Mouse (Mus musculus): ENCODE measurements at regions not wholly inside any gene's neighbourhood (a gene's known extent, or its start where the extent isn't known, plus 50 kb on each side); places are given as distances from the start of the nearest gene placed in this dataset.

GRCm38 (mm10) chr13:28823985-28824384, 129.5 kb downstream of the Sox4 start:
- Histone ChIP-seq H3K36me3 (replicated peaks in 1 of 2; ENCODE audit: control insufficient read depth in 1 of 2, insufficient read depth in 1 of 2, low read length in 1 of 2) (no peaks in the 10 kb centered on the region), H3K4me2 (ENCODE audit: insufficient read depth, low read depth, poor library complexity, severe bottlenecking) (no peak overlapping the region), H3K27me3 (replicated peaks) (no peaks in the 10 kb centered on the region), H3K9ac (ENCODE audit: insufficient read depth, low read depth) (no peak overlapping the region), H3K4me1 (ENCODE audit: control insufficient read depth in 1 of 2, insufficient read depth in 2 of 2) (no peaks in the 10 kb centered on the region), H3K9me3 (replicated peaks; ENCODE audit: low read length) (no peaks in the 10 kb centered on the region), H3K79me2 (replicated peaks; ENCODE audit: control insufficient read depth, extremely low read depth, insufficient read depth, poor library complexity, severe bottlenecking) (no peaks in the 10 kb centered on the region), H3K27ac (ENCODE audit: insufficient read depth, low read depth) (no peak overlapping the region), H3K4me3 (replicated peaks in 1 of 3; ENCODE audit: low read depth in 2 of 3, low read length in 2 of 3, poor library complexity in 1 of 3) (no peak overlapping the region)
- in situ Hi-C loops (cut with MboI; ENCODE audit: low pct_ligation_motif_present, low pct_unique_long_range_greater_than_20kb, low sequenced_read_pairs) (no loop called here), dilution Hi-C loops (cut with MboI; ENCODE audit: extremely low pct_ligation_motif_present, extremely low pct_unique_long_range_greater_than_20kb, low sequenced_read_pairs) (no loop called here)
- no peak for DNase-seq (ENCODE audit: extremely low read depth)
- TF ChIP-seq EP300 (IDR thresholded peaks at IDR 0.05; ENCODE audit: low read length) = no peak
- TF ChIP-seq SMC3 (IDR thresholded peaks at IDR 0.05; ENCODE audit: low read depth, low read length) = no peak
- TF ChIP-seq NRF1 (IDR thresholded peaks at IDR 0.05; ENCODE audit: low read depth, low read length) = no peak
- TF ChIP-seq POLR2AphosphoS2 (IDR thresholded peaks at IDR 0.05; ENCODE audit: low read depth, low read length) = no peak
- TF ChIP-seq HCFC1 (IDR thresholded peaks at IDR 0.05; ENCODE audit: low read depth, low read length) = no peak
- no peak for TF ChIP-seq JUN (IDR thresholded peaks at IDR 0.05; ENCODE audit: insufficient read depth, low read depth, low read length)
- no peak for TF ChIP-seq RCOR1 (conservative IDR thresholded peaks at IDR 0.05; ENCODE audit: low read depth, low read length)
- no peak for TF ChIP-seq NELFE (IDR thresholded peaks at IDR 0.05; ENCODE audit: low read depth, low read length)
- no peak for TF ChIP-seq UBTF (IDR thresholded peaks at IDR 0.05; ENCODE audit: low read depth, low read length)
- TF ChIP-seq ZNF384 (IDR thresholded peaks at IDR 0.05; ENCODE audit: low read depth, low read length) = no peak
- TF ChIP-seq CHD1 (IDR thresholded peaks at IDR 0.05; ENCODE audit: low read depth, low read length) = no peak
- TF ChIP-seq MXI1 (IDR thresholded peaks at IDR 0.05; ENCODE audit: low read depth, low read length) = no peak
- TF ChIP-seq POLR2A (IDR thresholded peaks at IDR 0.05; ENCODE audit: low read depth, low read length) = no peak
- TF ChIP-seq CTCF (conservative IDR thresholded peaks at IDR 0.05 in 1 of 2, IDR thresholded peaks at IDR 0.05 in 1 of 2; ENCODE audit: low read depth in 2 of 2, low read length in 2 of 2) = no peak

GRCm38 (mm10) chr13:28823311-28823880, 130.1 kb downstream of the Sox4 start:
- dilution Hi-C loops (cut with MboI; ENCODE audit: extremely low pct_ligation_motif_present, extremely low pct_unique_long_range_greater_than_20kb, low sequenced_read_pairs) = no loop called here

More at GRCm38 (mm10) chr13:28823311-28823880, 130.1 kb downstream of the Sox4 start:
- Histone ChIP-seq H3K4me2 (ENCODE audit: insufficient read depth, low read depth, poor library complexity, severe bottlenecking) (no peak overlapping the region), H3K27ac (ENCODE audit: insufficient read depth, low read depth) (no peak overlapping the region), H3K9me3 (replicated peaks; ENCODE audit: low read length) (no peaks in the 10 kb centered on the region), H3K27me3 (replicated peaks) (no peaks in the 10 kb centered on the region), H3K36me3 (replicated peaks in 1 of 2; ENCODE audit: control insufficient read depth in 1 of 2, insufficient read depth in 1 of 2, low read length in 1 of 2) (no peaks in the 10 kb centered on the region), H3K4me1 (ENCODE audit: control insufficient read depth in 1 of 2, insufficient read depth in 2 of 2) (no peaks in the 10 kb centered on the region), H3K9ac (ENCODE audit: insufficient read depth, low read depth) (no peak overlapping the region), H3K79me2 (replicated peaks; ENCODE audit: control insufficient read depth, extremely low read depth, insufficient read depth, poor library complexity, severe bottlenecking) (no peaks in the 10 kb centered on the region), H3K4me3 (replicated peaks in 1 of 3; ENCODE audit: low read depth in 2 of 3, low read length in 2 of 3, poor library complexity in 1 of 3) (no peak overlapping the region)
- no peak for DNase-seq (ENCODE audit: extremely low read depth)
- in situ Hi-C loops (cut with MboI; ENCODE audit: low pct_ligation_motif_present, low pct_unique_long_range_greater_than_20kb, low sequenced_read_pairs) = no loop called here
- TF ChIP-seq ETS1 (conservative IDR thresholded peaks at IDR 0.05; ENCODE audit: low read depth, low read length) (no peak), GABPA (IDR thresholded peaks at IDR 0.05; ENCODE audit: insufficient replicate concordance, low read depth, low read length) (no peak), USF2 (conservative IDR thresholded peaks at IDR 0.05; ENCODE audit: low read depth, low read length) (no peak), MYC (IDR thresholded peaks at IDR 0.05; ENCODE audit: low read depth, low read length) (no peak), ZC3H11A (IDR thresholded peaks at IDR 0.05; ENCODE audit: low read depth, low read length) (no peak), IRF4 (IDR thresholded peaks at IDR 0.05; ENCODE audit: low read depth, low read length) (no peak), PAX5 (IDR thresholded peaks at IDR 0.05; ENCODE audit: low read length) (no peak), TBP (conservative IDR thresholded peaks at IDR 0.05; ENCODE audit: low read depth, low read length) (no peak), CHD2 (IDR thresholded peaks at IDR 0.05; ENCODE audit: low read length) (no peak), USF1 (IDR thresholded peaks at IDR 0.05; ENCODE audit: low read depth, low read length) (no peak), POLR2AphosphoS2 (IDR thresholded peaks at IDR 0.05; ENCODE audit: low read depth, low read length) (no peak), HCFC1 (IDR thresholded peaks at IDR 0.05; ENCODE audit: low read depth, low read length) (no peak), MAFK (IDR thresholded peaks at IDR 0.05; ENCODE audit: insufficient replicate concordance, low read length) (no peak), MAX (IDR thresholded peaks at IDR 0.05; ENCODE audit: low read length) (no peak), NRF1 (IDR thresholded peaks at IDR 0.05; ENCODE audit: low read depth, low read length) (no peak), RAD21 (IDR thresholded peaks at IDR 0.05; ENCODE audit: low read depth, low read length) (no peak), RCOR1 (conservative IDR thresholded peaks at IDR 0.05; ENCODE audit: low read depth, low read length) (no peak), MAZ (IDR thresholded peaks at IDR 0.05; ENCODE audit: low read depth, low read length) (no peak)

Data from CH12.LX (cell line).